Mouse (Mus musculus): ENCODE measurements around the gene Fbxo21. TPM values are rescaled to one million over a fixed set of nuclear protein-coding genes. Genes with fewer than 3 reads are reported as not detected.
A peak's percentile ranks its signal among the peaks of the same experiment; 100 is the strongest.

Gene Fbxo21
- polyA plus RNA-seq, 1 experiment from 2014 or later = 82.9 TPM

GRCm38 (mm10) chr5:117976263-117976656, 270 bp upstream of the Fbxo21 start:
- Histone ChIP-seq H3K36me3 (ENCODE audit: control insufficient read depth, insufficient read depth, low read length) (peaks cover 21% of the 10 kb centered on the region), H3K27me3 (ENCODE audit: control insufficient read depth, insufficient read depth, low read length) (no peaks in the 10 kb centered on the region), H3K27ac (ENCODE audit: low read depth, low read length) (no peak overlapping the region), H3K4me3 (ENCODE audit: low read length) (peak overlapping the region; percentile 98), H3K4me1 (ENCODE audit: control insufficient read depth, insufficient read depth, low read length) (peaks cover 15% of the 10 kb centered on the region), H3K9me3 (ENCODE audit: control insufficient read depth, low read length) (no peaks in the 10 kb centered on the region), H3K4me2 (replicated peaks; ENCODE audit: low read depth, low read length) (peak overlapping the region; percentile 85), H3K9ac (ENCODE audit: low read depth, low read length) (peak overlapping the region; percentile 47; the same call in 1 of the 2 replicates)
- WGBS = 24% methylated on average over 19 of the region's 19 CpGs
- ATAC-seq (ENCODE audit: low FRiP score, low TSS enrichment) = 0 out of 2 replicates have a peak, but pooled peaks have one; percentile 5

GRCm38 (mm10) chr5:117977501-117978158, 1.1 kb downstream of the Fbxo21 start:
- H3K4me3 ChIP-seq (ENCODE audit: low read length) = peak overlapping the region; percentile 98
- H3K27me3 ChIP-seq (ENCODE audit: control insufficient read depth, insufficient read depth, low read length) = no peaks in the 10 kb centered on the region
- peaks cover 34% of the 10 kb centered on the region for H3K36me3 ChIP-seq (ENCODE audit: control insufficient read depth, insufficient read depth, low read length)
- no peak for ATAC-seq (ENCODE audit: low FRiP score, low TSS enrichment)
- peak overlapping the region; percentile 85 for H3K4me2 ChIP-seq (replicated peaks; ENCODE audit: low read depth, low read length)
- H3K9me3 ChIP-seq (ENCODE audit: control insufficient read depth, low read length) = no peaks in the 10 kb centered on the region
- WGBS = 5% methylated on average over 30 of the region's 30 CpGs
- peak overlapping the region; percentile 94 for H3K9ac ChIP-seq (ENCODE audit: low read depth, low read length)
- peaks cover 15% of the 10 kb centered on the region for H3K4me1 ChIP-seq (ENCODE audit: control insufficient read depth, insufficient read depth, low read length)
- no peak overlapping the region for H3K27ac ChIP-seq (ENCODE audit: low read depth, low read length)

GRCm38 (mm10) chr5:117978159-117978697, 1.7 kb downstream of the Fbxo21 start:
- H3K4me2 ChIP-seq (replicated peaks; ENCODE audit: low read depth, low read length) = peak overlapping the region; percentile 85
- ATAC-seq (ENCODE audit: low FRiP score, low TSS enrichment) = no peak
- peak overlapping the region; percentile 98 for H3K4me3 ChIP-seq (ENCODE audit: low read length)
- H3K9me3 ChIP-seq (ENCODE audit: control insufficient read depth, low read length) = no peaks in the 10 kb centered on the region
- H3K4me1 ChIP-seq (ENCODE audit: control insufficient read depth, insufficient read depth, low read length) = peaks cover 15% of the 10 kb centered on the region
- H3K36me3 ChIP-seq (ENCODE audit: control insufficient read depth, insufficient read depth, low read length) = peaks cover 40% of the 10 kb centered on the region
- H3K9ac ChIP-seq (ENCODE audit: low read depth, low read length) = peak overlapping the region; percentile 94
- no peaks in the 10 kb centered on the region for H3K27me3 ChIP-seq (ENCODE audit: control insufficient read depth, insufficient read depth, low read length)
- 47% methylated on average over 17 of the region's 17 CpGs for WGBS
- no peak overlapping the region for H3K27ac ChIP-seq (ENCODE audit: low read depth, low read length)

- Histone ChIP-seq H3K9ac (ENCODE audit: low read depth, low read length) (no peak overlapping the region), H3K27ac (ENCODE audit: low read depth, low read length) (no peak overlapping the region), H3K4me1 (ENCODE audit: control insufficient read depth, insufficient read depth, low read length) (peaks cover 15% of the 10 kb centered on the region), H3K9me3 (ENCODE audit: control insufficient read depth, low read length) (no peaks in the 10 kb centered on the region), H3K4me3 (ENCODE audit: low read length) (no peak overlapping the region), H3K4me2 (replicated peaks; ENCODE audit: low read depth, low read length) (0 out of 2 replicates have a peak overlapping the region, but pooled peaks have one; percentile 12), H3K36me3 (ENCODE audit: control insufficient read depth, insufficient read depth, low read length) (peaks cover 48% of the 10 kb centered on the region), H3K27me3 (ENCODE audit: control insufficient read depth, insufficient read depth, low read length) (no peaks in the 10 kb centered on the region)
- 57% methylated on average over 5 of the region's 5 CpGs for WGBS
- no peak for ATAC-seq (ENCODE audit: low FRiP score, low TSS enrichment)
Observed at GRCm38 (mm10) chr5:117979082-117979481, 2.6 kb downstream of the Fbxo21 start.

GRCm38 (mm10) chr5:117980921-117981320, 4.4 kb downstream of the Fbxo21 start:
- Histone ChIP-seq H3K9me3 (ENCODE audit: control insufficient read depth, low read length) (no peaks in the 10 kb centered on the region), H3K4me2 (replicated peaks; ENCODE audit: low read depth, low read length) (no peak overlapping the region), H3K9ac (ENCODE audit: low read depth, low read length) (no peak overlapping the region), H3K27me3 (ENCODE audit: control insufficient read depth, insufficient read depth, low read length) (no peaks in the 10 kb centered on the region), H3K4me3 (ENCODE audit: low read length) (no peak overlapping the region), H3K27ac (ENCODE audit: low read depth, low read length) (no peak overlapping the region), H3K36me3 (ENCODE audit: control insufficient read depth, insufficient read depth, low read length) (peaks cover 63% of the 10 kb centered on the region), H3K4me1 (ENCODE audit: control insufficient read depth, insufficient read depth, low read length) (peaks cover 15% of the 10 kb centered on the region)
- ATAC-seq (ENCODE audit: low FRiP score, low TSS enrichment) = no peak
- WGBS = 87% methylated on average over 8 of the region's 8 CpGs

GRCm38 (mm10) chr5:117981943-117982342, 5.4 kb downstream of the Fbxo21 start:
- no peak overlapping the region for H3K9ac ChIP-seq (ENCODE audit: low read depth, low read length)
- ATAC-seq (ENCODE audit: low FRiP score, low TSS enrichment) = no peak
- H3K36me3 ChIP-seq (ENCODE audit: control insufficient read depth, insufficient read depth, low read length) = peaks cover 74% of the 10 kb centered on the region
- H3K27ac ChIP-seq (ENCODE audit: low read depth, low read length) = no peak overlapping the region
- H3K4me3 ChIP-seq (ENCODE audit: low read length) = no peak overlapping the region
- no peaks in the 10 kb centered on the region for H3K27me3 ChIP-seq (ENCODE audit: control insufficient read depth, insufficient read depth, low read length)
- H3K4me1 ChIP-seq (ENCODE audit: control insufficient read depth, insufficient read depth, low read length) = peaks cover 15% of the 10 kb centered on the region
- H3K4me2 ChIP-seq (replicated peaks; ENCODE audit: low read depth, low read length) = no peak overlapping the region
- 83% methylated on average over 5 of the region's 5 CpGs for WGBS
- H3K9me3 ChIP-seq (ENCODE audit: control insufficient read depth, low read length) = no peaks in the 10 kb centered on the region

GRCm38 (mm10) chr5:117986327-117986726, 9.8 kb downstream of the Fbxo21 start:
- Histone ChIP-seq H3K9me3 (ENCODE audit: control insufficient read depth, low read length) (no peaks in the 10 kb centered on the region), H3K4me2 (replicated peaks; ENCODE audit: low read depth, low read length) (no peak overlapping the region), H3K36me3 (ENCODE audit: control insufficient read depth, insufficient read depth, low read length) (peaks cover 93% of the 10 kb centered on the region), H3K27ac (ENCODE audit: low read depth, low read length) (no peak overlapping the region), H3K9ac (ENCODE audit: low read depth, low read length) (no peak overlapping the region), H3K4me1 (ENCODE audit: control insufficient read depth, insufficient read depth, low read length) (no peaks in the 10 kb centered on the region), H3K27me3 (ENCODE audit: control insufficient read depth, insufficient read depth, low read length) (no peaks in the 10 kb centered on the region), H3K4me3 (ENCODE audit: low read length) (no peak overlapping the region)
- ATAC-seq (ENCODE audit: low FRiP score, low TSS enrichment) = no peak
- 55% methylated on average over 4 of the region's 4 CpGs for WGBS

GRCm38 (mm10) chr5:117987891-117988290, 11.4 kb downstream of the Fbxo21 start:
- no peaks in the 10 kb centered on the region for H3K9me3 ChIP-seq (ENCODE audit: control insufficient read depth, low read length)
- H3K36me3 ChIP-seq (ENCODE audit: control insufficient read depth, insufficient read depth, low read length) = peaks cover 95% of the 10 kb centered on the region
- 88% methylated on average over 3 of the region's 3 CpGs for WGBS

GRCm38 (mm10) chr5:117988367-117988766, 11.8 kb downstream of the Fbxo21 start:
- 71% methylated on average over 9 of the region's 9 CpGs for WGBS
- ATAC-seq (ENCODE audit: low FRiP score, low TSS enrichment) = no peak
- no peak overlapping the region for H3K4me3 ChIP-seq (ENCODE audit: low read length)

More at GRCm38 (mm10) chr5:117987891-117988290, 11.4 kb downstream of the Fbxo21 start:
- no peak overlapping the region for H3K4me3 ChIP-seq (ENCODE audit: low read length)
- ATAC-seq (ENCODE audit: low FRiP score, low TSS enrichment) = no peak
- H3K4me2 ChIP-seq (replicated peaks; ENCODE audit: low read depth, low read length) = no peak overlapping the region
- H3K27me3 ChIP-seq (ENCODE audit: control insufficient read depth, insufficient read depth, low read length) = no peaks in the 10 kb centered on the region
- no peaks in the 10 kb centered on the region for H3K4me1 ChIP-seq (ENCODE audit: control insufficient read depth, insufficient read depth, low read length)
- no peak overlapping the region for H3K9ac ChIP-seq (ENCODE audit: low read depth, low read length)
- no peak overlapping the region for H3K27ac ChIP-seq (ENCODE audit: low read depth, low read length)

More at GRCm38 (mm10) chr5:117988367-117988766, 11.8 kb downstream of the Fbxo21 start:
- Histone ChIP-seq H3K9ac (ENCODE audit: low read depth, low read length) (no peak overlapping the region), H3K36me3 (ENCODE audit: control insufficient read depth, insufficient read depth, low read length) (peaks cover 94% of the 10 kb centered on the region), H3K4me1 (ENCODE audit: control insufficient read depth, insufficient read depth, low read length) (no peaks in the 10 kb centered on the region), H3K9me3 (ENCODE audit: control insufficient read depth, low read length) (no peaks in the 10 kb centered on the region), H3K27ac (ENCODE audit: low read depth, low read length) (no peak overlapping the region), H3K27me3 (ENCODE audit: control insufficient read depth, insufficient read depth, low read length) (no peaks in the 10 kb centered on the region), H3K4me2 (replicated peaks; ENCODE audit: low read depth, low read length) (no peak overlapping the region)
